Mouse (Mus musculus) heart, postnatal 0 days (tissue): ENCODE results near the gene Camta1.

Experiments
- CTCF ChIP-seq: IDR thresholded peaks from 2 replicates; pipeline ENCODE4 v1.5.1; 2016; ENCODE audit warnings: antibody characterized with exemption, control low read depth, low read depth
- EP300 ChIP-seq: IDR thresholded peaks from 2 replicates; pipeline ENCODE4 v1.6.1; 2016; ENCODE audit warnings: antibody characterized with exemption, low read depth

DNA sequence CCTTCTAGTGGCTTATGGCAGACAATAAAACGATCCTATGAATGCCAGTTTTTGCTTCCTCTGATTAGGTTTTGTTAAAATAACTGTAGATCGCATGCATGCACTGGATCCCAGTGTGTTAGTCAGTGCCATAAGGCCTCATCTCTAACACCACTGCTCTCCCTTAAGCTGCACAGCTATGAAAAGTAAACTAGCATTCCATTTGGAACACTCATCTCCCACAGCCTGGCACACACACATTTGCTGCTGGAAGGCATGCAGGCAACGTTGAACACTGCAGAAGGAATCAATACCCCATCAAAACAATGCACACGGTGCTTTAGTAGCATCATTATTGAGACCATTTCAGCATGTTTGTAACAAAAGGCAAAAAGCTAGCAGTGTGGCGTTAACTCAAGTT is 68.0 kb downstream of the Camta1 start:
- no peak for TF ChIP-seq CTCF
- no peak for TF ChIP-seq EP300
